Mouse (Mus musculus): ENCODE measurements around the gene Zc3h4.

Zc3h4 gene

GRCm38 (mm10) chr7:16399820-16400688 lies 656 bp upstream of the Zc3h4 start:
- DNase-seq (ENCODE audit: low spot score in 2 of 2) = peak; percentile 97 to 98

- peak in 1 of 2 experiments; percentile 39 for DNase-seq (ENCODE audit: low spot score in 2 of 2)
Observed at GRCm38 (mm10) chr7:16401991-16402431, 1.3 kb downstream of the Zc3h4 start.

DNA sequence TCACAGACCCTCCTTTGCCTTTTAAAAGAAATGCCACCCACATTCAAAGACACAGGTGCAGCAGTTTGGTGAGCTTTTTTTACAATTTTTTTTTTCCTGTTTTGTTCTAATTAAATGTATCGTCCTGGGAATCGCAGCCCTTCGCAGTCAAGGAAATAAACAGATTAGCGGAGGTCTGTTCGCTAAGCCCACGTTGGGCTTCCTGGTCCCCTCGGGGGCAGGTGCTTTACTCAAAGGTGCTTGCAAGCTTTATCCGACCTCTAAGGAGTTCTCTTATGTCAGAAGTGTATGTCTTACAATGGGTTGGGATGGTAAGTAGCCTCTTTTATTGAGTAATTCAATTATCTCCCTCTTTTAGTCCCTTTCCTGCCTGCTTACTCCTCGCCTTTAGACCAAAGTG lies 1.7 kb downstream of the Zc3h4 start:
- DNase-seq (ENCODE audit: low spot score in 2 of 2) = peak in 1 of 2 experiments; percentile 30

GRCm38 (mm10) chr7:16402968-16403948 lies 2.5 kb downstream of the Zc3h4 start:
- no peak for DNase-seq (ENCODE audit: low spot score in 2 of 2)

DNA sequence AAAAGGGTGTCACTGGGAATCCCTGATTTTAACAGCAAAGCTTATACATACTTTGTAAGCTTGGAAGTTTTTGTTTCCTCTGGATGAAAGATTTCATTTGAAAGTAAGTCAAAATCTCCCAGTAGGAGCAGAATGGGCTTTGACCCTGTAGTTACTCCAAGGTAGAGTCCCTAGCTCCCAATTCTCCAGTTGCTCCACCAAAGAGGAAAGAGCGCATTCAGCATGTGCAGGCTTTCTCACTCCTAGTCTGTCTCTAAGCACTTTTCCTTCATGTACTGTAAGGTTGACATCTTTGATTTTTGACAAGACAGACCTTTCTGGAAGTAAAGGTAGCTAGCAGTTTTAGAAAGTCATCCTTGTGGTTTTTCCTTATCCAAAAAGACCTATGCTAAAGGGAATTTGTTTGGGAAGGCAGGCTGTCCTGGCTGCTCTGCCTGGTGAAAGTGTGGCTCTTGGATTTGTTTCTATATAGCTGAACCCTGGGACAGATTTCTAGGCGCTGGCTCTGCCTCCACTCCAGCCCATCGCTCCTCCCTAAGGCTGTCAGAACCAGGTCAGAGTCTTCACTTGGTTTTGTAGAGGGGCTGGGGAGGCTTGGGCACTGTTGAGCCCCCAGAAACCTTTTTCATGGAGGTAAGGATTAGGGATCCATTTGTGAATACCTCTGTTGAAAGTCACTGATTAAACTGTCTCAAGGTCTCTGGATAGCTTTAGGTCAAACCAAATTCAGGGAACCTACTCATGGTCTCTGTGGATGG lies 3.8 kb downstream of the Zc3h4 start:
- DNase-seq (ENCODE audit: low spot score in 2 of 2) = no peak

DNA sequence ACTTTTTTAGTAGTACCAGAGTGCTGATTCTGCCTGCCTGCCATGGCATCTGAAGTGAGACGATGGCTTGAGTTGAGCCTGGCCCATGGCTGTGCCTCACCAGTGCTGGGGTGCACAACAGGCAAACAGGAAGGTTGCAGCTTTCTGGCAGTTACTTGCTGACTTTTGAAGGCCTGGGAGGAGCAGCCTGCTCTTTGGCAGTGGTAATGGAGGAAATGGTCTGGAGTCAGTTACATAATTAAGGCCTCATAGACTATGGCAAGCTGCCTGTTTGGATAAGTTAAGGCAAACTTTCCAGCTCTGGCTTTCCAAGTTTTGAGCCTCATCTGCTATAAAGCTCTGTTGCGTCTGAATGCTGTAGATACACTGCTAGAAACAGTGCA lies 4.4 kb downstream of the Zc3h4 start:
- no peak for DNase-seq (ENCODE audit: low spot score in 2 of 2)

GRCm38 (mm10) chr7:16405516-16406351 lies 5.0 kb downstream of the Zc3h4 start:
- DNase-seq (ENCODE audit: low spot score in 2 of 2) = peak in 1 of 2 experiments; percentile 50

DNA sequence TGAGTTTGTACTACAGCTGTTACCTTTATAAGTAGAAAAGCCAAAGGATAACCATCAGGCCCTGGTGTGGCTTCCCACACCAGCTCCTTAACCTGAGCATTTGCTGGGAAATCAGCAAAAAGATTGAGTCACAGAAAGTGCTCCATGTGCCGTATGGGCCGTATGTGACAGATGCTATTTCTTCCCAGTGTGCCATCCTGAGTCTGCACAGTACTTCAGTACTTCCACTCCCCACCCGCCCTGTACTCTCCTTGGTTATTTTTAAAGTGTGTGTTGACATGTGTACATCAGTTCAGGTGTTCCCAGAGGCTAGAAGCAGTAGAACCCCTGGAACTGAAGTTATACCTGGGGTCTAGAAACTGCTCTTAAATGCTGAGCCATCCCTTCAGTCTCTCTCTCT lies 6.3 kb downstream of the Zc3h4 start:
- no peak for DNase-seq (ENCODE audit: low spot score in 2 of 2)

DNA sequence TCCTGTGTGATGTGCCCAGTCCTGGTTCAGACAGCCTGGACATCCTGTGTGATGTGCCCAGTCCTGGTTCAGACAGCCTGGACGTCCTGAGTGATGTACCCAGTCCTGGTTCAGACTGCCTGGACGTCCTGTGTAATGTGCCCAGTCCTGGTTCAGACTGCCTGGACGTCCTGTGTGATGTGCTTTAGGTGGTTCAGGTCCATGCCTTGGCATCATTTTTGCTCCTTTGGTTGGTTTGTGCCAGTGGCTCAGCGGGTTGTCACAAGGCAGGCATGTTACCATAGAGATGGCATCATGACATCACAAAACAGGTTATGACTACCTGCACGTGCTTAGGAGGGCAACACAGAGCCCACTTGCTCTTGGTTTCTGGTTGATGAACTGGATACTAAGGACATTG lies 10.4 kb downstream of the Zc3h4 start:
- no peak for DNase-seq (ENCODE audit: low spot score in 2 of 2)

- DNase-seq (ENCODE audit: low spot score in 2 of 2) = no peak
Observed at GRCm38 (mm10) chr7:16412220-16412896, 11.6 kb downstream of the Zc3h4 start.

DNA sequence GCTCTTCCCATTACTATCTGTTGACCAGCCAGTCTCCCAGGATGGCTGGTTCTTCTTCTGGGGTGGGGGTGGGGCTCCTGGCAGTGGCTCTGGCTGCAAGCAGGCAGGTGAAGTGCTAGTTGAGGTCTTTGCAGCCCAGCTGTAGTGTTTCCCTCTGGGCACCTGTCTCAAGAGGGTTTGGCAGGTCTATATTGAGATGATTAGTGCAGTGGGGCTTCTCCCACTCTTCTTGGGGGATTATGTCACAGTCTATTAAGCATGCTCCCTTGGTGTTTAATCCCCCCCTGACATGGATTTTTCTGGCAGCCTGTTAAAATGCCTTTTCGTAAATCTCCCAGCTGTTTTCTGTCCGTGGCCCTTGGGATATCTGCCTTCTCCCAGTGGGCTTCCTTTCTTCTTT lies 12.2 kb downstream of the Zc3h4 start:
- no peak for DNase-seq (ENCODE audit: low spot score in 2 of 2)

DNA sequence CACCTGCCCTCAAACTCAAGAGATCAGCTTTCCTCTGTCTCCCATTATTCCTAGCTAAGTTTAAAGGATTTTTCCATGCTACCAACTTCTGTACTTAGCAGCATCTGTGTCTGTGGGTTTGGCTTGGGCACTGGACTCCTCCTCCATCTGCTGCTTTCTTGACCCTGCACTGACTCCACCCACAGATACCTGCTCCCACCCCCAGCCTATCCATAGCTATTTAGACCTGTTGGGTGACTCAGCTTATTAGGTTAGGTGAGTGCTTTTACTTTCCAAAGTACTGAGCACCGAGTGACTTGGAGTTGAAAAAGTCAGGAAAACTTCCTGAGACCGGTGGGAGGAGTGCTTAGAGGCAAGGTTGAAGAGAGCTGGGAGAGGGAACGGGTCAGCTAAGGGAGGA lies 14.7 kb downstream of the Zc3h4 start:
- DNase-seq (ENCODE audit: low spot score in 2 of 2) = no peak

DNA sequence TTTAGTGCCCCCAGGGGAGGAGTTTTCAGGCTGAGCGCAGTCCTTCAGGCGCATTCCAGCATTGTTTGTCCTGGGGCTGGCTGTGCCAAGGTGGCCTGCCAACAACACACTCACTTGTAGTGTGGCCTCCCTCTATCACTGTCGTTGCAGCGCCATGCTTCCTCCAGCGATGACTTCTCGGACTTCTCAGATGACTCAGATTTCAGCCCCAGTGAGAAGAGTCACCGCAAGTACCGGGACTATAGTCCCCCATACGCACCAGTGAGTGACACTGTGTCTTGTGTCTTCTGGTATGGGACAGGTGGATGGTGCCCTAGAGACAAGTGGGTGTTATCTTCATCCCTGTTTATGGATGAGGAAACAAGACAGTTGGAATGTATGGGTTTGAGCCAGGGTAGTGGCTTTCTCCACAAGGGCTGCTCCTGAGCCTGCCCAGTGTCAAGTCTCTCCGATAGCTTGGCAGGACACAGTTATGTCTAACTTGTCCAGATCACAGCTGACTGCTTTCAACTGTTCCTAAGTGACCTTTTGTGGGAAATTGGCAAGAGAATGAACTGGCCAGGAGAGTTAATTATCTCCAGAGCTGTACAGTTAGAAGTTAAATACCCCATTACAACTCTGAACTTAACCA lies 16.5 kb downstream of the Zc3h4 start:
- no peak for DNase-seq (ENCODE audit: low spot score in 2 of 2)

DNA sequence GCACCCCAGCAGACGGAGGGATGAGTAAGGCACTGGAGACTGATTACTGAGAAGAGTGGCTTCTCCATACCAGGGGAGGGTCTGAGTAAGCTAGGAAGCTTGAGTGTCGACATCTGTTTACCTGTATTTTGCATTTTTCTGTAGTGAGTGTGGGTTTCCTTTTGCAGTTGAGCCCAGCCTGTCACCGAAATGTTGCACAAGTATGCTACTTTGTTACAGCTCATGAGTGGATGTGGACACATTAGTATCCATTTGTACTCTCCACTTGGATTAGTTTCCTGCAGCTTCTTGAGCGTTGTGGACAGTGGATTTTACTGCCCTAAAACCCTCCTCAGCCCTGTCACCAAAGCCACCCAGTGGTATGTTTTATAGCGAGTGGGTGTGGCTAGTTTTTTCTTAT lies 18.0 kb downstream of the Zc3h4 start:
- no peak for DNase-seq (ENCODE audit: low spot score in 2 of 2)

GRCm38 (mm10) chr7:16420493-16421118 lies 19.9 kb downstream of the Zc3h4 start:
- DNase-seq (ENCODE audit: low spot score in 2 of 2) = no peak

- DNase-seq (ENCODE audit: low spot score in 2 of 2) = no peak
Observed at GRCm38 (mm10) chr7:16422222-16422856, 21.6 kb downstream of the Zc3h4 start.

DNA sequence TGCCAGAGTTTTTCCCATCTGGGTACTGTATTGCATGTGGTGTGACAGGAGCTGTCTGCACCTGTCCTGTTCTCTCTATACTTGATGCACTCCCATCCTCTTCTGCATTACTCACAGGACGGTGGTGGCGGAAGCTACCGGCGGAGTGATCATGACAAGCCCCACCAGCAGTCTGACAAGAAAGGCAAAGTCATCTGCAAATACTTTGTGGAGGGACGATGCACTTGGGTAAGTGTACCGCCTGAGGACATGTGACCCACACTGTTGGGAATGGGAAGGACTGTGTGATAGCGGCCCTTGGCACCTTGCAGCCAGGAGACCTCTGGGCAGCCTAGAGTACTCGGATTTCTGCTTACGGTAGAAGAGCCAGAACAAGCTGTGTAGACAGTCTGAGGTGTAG lies 23.0 kb downstream of the Zc3h4 start:
- DNase-seq (ENCODE audit: low spot score in 2 of 2) = no peak

- no peak for DNase-seq (ENCODE audit: low spot score in 2 of 2)
Observed at GRCm38 (mm10) chr7:16425721-16426120, 25.0 kb downstream of the Zc3h4 start.

All from left cerebral cortex, adult 9 months (tissue).